Mouse (Mus musculus): ENCODE results near the gene Atad5.
"Not testable (repeated sequence)": the region's sequence is repeated elsewhere in the genome, so short reads cannot be mapped to it uniquely, and the experiment has no call there.

Atad5 gene

DNA sequence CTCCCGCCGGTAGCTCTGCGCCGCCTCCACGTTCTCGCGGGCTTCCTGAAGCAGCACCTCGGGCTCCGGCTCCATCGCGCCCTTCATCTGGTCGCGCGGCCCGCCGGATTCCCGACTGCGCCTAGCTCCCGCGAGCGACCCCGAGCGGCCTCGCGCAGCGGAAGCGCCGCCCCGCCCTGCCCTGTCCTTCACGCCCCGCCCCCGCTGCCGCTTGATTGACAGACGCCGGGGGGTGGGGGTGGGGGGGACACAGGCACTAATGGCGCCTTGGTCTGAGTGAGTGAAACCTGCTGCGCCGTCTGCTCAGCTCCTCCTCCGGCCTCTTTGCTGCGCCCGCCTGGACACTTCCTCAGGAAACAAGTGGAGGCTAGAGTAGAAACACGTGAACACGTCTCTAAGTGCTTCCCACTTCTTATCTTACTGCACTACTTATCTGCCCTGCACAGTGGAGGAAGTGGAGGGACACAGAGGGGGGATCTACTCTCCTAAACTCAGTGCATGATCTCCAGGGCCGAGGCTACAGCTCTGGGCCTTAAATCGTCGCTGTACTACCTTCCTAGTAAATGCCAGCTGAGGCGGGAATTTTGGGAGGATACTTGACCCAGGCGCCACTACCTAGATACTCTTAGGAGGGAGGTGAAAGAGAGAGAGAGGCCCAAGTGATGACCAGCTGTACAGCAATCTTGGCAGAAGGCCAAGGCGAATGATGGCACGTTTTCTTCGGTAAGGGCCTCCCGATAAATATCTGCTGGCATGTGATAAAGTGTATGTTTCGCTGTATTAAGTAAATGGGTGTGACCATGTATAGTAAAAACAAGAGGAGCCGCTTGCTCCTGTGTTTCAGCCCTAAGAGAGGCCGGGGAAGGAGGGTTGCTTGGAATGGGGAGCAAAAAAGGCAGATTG lies 8.1 kb upstream of the Atad5 start, which contains the start of gene Crlf3:
Gene Crlf3 (minus strand): TSS at position 166 of the 903 bp plus-strand sequence.
- peak; percentile 96 for DNase-seq (ENCODE audit: low spot score)

DNA sequence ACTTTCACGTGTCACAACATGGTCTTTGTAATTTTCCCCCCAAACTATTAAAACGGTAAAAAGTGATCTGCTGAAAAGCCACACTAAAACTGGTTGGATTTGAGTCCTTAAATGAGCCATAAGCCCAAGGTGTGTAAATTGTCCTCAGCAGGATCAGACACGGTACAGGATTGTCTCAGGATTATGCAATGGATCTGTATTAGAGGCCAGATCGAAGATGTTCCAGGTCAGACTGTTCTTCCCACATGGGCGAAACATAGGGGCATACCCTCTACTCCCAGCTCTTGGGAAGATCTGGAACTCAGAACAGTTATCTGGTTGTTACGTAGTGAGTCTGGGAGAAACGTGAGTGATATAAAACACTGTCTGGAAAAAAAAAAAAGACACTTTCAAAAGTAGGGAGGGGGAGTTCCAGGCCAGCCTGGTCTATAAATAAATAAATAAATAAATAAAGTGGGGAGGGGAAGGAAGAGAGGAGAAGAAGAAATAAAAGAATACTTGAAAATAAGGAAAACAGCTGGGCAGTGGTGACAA lies 7.3 kb upstream of the Atad5 start:
- no peak for DNase-seq (ENCODE audit: low spot score)

DNA sequence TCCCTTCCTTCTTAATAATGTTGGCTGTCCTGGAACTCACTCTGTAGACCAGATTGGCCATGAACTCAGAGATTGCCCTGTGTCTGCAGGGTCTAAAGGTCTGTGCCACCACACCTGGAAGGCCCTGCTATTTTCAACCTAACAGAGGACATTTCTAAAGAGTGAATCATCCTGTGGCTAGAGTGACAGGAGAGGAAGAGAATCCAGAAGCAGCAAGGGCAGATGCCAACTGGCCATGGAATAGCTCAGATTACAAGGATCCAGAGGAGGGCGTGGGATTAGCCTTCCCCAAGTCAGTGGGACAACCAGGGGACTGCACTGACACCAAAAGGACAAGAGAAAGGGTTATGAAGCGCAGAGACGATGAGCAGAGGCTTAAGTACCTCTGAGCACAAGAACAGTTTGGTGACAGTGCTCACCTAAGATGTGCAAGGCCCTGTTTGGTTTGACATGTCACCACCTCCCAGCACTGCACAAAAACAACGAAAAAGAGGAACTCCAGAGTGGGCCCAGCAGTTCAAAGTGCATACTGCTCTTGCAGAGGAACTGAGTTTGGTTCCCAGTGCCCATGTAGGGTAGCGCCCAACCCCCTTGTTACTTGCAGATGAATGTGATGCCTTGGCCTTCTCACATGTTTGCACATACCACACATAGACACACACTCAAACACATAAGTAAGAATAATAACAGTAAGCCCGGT lies 3.7 kb upstream of the Atad5 start:
- DNase-seq (ENCODE audit: low spot score): peak; percentile 26

DNA sequence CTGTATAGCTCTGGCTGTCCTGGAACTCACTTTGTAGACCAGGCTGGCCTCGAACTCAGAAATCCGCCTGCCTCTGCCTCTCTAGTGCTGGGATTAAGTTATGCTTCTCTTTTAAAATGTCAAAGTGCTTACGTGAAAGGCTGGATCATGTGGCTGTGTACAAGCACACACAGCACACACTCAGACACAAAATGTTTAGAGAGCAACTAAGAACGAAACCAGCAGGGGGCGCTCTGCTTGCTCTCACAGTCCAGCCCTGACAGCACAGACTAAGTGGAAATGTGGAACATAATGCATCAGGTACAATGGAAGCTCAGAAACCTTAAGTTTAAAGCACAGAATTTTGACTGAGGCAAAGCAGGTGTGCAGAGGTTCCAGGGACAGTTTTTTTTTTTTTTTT lies 2.4 kb upstream of the Atad5 start:
- DNase-seq (ENCODE audit: low spot score): peak; percentile 60

DNA sequence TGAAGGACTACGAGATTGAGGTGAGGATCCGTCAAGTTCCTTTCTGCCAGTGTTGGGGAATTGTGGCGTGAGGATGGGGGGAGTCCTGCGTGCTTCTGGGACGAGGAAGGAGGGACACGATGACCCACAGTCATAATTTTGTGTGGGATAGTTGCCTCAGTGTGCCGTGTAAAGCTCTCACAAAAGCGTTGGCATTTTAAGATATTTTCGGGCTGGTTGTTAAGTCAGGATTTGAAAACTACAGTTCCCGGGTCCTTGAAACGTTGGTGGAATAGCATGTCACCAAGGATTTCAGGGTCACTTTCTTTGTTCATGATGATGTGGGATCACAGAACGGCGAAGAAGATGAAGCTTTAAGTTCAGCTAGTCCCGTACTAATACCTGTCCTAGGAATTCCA lies 616 bp downstream of the Atad5 start:
- DNase-seq (ENCODE audit: low spot score): no peak

DNA sequence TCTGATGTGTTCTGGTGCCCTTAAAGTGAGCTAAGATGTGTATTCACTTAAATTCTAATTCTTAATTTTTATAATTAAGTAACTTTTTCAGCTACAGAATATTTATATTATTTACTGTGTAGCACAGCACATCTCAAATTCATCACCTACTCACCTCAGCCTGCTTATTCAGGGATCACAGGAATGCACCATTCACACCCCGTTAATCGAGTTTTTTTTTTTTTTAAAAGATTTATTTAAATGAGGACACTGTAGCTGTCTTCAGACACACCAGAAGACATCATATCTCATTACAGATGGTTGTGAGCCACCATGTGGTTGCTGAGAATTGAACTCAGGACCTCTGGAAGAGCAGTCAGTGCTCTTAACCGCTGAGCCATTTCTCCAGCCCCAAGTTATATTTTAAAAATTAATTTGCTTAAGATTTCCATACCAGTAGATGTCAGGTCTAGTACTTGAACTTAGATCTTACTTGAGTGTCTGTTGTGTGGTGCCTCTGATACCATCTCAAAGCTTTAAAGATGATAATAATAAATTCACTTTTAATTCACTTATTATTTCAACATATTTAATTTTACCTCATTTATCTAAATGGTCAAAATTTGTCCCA lies 1.5 kb downstream of the Atad5 start:
- DNase-seq (ENCODE audit: low spot score): no peak

DNA sequence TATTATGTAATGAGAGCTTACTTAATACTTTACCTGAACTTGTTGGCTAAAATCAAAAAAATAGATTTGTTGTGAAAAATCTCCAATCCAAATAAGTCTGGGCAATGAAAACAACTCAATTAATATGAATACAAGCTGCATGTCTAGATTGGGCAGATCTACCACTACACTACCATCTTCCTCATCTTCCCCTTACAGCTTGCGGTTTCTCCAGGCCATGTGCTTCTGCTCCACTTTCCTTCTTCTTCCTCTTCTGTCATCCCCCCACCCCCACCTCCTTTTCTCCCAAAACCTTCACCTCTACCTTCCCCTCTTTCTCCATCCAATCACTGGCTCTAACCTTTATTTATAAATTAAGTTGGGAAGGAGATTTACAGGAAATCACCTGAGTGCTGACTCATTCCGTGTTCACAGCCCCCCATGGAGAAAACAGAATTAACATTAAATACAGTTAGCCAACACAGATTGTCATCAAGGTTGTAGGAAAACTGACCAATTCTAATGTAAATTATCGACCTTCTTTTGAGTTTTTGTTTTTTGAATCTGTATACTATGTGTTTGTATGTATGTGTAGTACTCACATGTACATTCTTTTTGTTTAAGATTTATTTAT lies 9.3 kb downstream of the Atad5 start:
- no peak for DNase-seq (ENCODE audit: low spot score)

DNA sequence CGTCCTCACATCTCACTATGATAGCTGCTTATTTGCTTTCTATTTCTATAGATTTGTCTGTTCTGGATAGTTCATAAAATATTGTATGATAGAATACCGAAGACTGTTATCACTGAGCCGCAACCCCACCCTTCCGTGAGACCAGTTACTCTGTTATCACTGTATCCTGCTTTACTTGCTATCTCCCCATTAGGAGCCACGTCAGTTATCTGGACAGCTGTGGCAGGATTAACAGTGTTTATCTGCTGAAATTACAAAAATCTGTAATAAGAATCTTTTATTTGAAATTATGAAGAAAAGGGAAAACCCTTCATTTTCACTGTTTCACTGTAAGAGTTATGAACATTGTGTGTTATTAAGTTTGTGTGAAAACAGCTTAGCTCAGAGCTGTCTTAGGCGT lies 12.1 kb downstream of the Atad5 start:
- DNase-seq (ENCODE audit: low spot score): no peak

DNA sequence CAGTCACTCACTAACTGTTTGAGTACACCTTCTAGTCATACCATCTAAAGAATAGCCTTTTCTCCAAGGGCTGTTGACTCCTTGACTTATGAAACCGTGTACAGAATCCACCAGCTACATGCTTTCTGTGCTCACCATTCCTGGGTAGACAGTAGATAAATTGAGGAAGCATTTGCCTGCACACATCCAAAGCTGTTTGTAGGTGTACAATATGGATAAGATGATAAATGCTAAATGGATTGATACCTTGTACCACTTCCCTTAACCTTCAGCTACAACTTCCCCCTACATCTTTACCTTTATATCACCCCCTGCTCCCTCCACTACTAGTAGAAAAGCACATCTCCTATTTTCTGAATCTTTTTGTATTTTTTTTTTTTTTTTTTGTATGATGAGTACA lies 15.2 kb downstream of the Atad5 start:
- no peak for DNase-seq (ENCODE audit: low spot score)

DNA sequence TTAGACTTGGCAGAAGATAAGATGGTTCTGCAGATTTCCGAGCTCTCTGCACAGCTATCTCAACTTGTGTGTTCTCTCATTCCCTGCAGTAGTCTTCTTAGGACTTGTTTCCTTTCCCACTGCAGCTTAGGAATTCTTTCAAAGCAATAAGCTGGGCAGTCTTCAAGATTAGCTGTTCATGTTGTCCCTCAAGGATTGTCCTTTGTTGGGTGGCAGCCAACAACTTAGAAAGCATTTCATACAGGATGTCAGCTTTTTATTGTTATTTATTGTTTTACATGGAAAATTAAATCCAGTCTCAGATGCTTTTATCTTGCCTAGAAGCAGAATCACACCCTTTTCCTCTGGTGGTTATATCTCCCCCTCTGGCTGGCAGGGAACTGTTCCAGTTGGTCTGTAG lies 27.2 kb downstream of the Atad5 start:
- no peak for DNase-seq (ENCODE audit: low spot score)

DNA sequence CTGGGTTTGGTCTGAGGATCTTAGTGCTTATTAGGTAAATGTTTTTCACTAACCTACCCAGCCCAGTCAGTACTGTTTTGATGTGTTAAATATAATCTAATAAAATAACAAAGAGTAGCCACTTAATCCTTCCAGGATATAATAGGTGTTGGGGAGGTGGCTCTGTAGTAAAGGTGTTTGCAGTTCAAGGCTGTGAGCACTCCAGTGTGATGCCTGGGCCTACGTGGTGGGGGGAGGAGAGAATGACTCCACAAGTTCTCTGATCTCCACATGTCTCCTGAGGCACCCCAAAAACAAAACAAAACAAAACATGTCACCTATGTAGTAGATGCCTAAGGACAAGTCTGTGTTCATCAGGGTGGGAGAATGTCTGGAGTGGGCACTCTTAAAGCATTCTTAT lies 42.9 kb downstream of the Atad5 start:
- no peak for DNase-seq (ENCODE audit: low spot score)

DNA sequence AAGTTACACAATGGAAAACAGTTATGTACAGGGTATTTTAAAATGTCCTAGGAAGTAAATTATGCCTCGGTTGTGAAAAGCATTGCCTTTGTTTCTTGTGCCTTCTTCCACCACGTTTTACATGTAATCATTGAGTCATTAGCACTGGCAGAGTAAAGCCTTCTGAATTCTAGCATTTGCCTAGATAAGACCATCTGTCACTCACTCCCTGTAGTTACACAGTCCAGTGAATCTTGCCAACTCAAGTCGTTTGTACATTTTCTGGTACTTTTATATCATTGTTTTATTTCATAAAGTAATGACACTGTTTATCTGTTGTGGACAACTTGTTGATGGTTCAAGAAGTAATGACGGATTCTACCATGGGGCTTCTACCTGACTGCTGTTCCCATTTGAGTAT lies 45.5 kb downstream of the Atad5 start:
- DNase-seq (ENCODE audit: low spot score): no peak

DNA sequence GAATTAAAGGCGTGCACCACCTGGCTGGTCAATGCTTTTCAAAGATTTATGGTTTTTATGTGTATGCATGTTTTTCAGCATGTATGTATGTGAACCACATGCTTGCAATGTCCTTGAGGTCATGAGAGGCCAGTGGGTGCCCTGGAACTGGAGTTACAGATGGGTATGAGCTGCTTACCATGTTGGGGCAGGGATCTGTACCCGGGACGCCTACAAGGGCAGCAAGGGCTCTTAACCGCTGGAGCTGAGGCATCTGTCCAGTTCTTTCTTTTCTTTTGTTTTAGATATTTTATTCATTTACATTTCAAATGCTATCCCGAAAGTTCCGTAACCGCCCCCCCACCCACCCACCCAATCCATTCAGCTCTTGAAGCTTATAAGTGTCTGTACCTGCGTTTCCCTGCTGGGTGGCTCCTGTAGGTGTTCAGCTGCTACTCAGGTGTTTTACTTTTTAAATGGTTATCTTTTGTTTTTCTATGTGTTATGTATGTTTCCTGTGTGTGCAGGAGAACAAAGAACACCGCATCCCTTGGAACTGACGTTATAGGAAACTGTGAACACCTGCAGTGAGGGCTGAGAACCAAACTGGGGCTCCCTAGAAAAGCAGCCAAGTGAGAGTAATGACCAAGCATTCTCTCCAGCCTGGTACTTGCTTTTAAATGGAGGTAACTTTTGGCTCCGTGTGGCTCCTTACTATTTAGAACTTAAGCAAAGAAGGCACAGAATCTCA lies 46.9 kb downstream of the Atad5 start:
- no peak for DNase-seq (ENCODE audit: low spot score)

DNA sequence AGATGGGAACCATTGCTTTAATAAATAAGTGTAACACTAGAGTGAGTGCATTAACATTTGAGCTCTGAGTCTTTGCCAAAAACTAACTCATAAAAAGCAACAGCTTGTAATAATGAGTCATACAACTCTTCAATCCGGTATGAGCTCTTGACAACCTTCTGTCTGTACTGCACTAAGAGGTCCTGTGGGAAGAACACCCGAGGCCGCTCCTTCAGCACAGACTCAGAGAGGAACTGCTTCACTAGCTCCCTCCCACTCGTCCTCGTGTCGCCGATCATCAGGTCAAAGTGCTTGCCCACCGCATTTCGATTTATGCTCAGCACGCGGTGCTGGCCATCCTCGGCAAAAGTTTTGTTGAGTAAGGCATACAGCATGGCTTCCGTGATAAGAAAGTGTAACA lies 47.6 kb downstream of the Atad5 start:
- DNase-seq (ENCODE audit: low spot score): no peak

DNA sequence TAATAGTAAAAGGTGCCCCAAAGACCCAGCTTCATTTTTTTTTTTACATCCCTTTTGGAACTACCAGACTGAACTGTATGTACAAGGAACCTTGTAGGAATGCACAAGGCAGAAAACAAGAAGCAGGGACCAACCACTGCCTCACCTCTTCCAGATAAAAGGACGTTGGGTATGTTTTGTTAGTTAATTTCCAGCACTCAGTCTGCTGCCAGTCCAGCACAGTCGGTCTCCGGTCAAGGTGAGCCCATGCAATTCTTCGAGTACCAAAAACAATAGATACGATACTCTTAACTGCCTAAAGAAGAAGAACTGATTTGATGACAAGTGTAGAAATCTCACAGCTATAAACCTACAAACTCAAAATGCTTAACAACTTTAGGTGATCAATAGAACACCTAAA lies 48.6 kb downstream of the Atad5 start:
- no peak for DNase-seq (ENCODE audit: low spot score)

DNA sequence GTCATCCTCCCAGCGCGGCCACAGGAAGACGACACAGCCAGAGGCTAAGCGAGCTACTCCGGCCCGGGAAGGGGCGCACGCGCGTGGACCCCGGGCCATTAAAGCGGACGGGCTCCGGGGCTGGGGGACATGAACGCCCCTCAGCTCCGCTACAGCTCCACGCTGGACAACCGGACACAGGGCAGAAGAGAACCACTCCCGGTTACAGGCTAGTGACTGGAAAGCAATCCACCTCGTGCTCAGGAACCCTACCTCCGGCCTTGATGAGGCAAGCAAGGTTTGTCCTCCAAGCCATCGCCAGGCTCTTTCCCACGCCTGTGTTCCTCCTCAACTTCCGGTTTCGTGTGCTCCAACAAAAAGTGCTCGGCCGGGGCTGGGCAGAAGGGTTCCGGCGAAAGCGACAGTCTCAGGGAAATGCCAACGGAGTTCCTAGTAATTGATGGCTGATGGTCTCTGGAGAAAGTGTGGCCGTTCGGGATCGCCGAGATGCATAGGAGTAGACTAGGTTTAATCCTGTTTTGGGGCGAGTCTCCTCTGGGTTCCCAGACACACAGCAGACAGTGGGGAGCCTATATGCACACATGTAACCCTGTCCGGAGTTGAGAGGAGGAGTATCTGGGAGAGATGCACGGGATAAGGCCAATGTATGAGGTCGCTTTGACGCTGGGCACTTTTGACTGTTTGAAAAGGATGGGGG lies 52.8 kb downstream of the Atad5 start, which contains the start of gene Tefm:
Gene Tefm (minus strand): TSS at position 351 of the 697 bp plus-strand sequence.
- DNase-seq (ENCODE audit: low spot score): peak; percentile 88

DNA sequence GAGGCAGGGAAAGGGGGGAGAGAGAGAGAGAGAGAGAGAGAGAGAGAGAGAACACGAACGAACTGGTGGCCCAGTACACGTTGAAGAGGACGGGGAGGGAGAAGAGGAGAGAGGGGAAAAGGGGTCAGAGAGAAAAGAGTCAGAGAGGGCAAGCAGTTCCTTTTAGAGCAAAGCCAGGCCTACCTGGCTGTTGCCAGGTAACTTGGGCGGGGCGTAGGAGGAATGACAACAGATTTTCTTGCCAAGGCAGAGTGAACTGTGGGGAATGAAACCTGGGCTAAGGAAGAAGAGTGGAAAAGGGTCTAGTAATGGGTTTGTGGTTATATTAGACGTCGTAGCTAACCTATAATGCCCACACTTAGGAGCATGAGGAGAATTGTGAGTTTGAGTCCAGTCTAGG lies 53.7 kb downstream of the Atad5 start:
- no peak for DNase-seq (ENCODE audit: low spot score)

DNA sequence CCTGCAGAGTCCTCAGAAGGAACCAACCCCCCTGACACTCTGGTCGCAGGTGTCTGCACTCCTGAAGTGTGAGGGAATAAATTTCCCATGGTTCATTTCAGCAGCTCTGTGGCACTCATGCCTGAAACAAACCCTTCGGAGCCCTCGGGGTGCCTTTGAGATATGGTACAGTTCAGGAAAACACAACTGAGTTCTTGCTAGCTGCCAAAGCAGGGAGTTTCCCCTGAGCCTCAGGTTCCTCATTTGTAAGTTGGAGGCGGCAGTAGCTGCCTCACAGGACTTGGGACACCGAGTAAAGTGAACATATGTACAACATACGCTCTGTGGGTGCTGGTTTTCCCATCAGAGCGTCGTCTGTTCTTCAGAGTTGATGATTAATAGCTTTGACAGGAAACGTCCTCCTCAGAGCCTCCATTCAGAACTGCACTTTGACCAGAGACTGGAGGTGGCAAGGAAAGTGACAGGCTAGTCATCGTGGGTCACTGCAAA lies 56.6 kb downstream of the Atad5 start:
- peak; percentile 69 for DNase-seq (ENCODE audit: low spot score)

DNA sequence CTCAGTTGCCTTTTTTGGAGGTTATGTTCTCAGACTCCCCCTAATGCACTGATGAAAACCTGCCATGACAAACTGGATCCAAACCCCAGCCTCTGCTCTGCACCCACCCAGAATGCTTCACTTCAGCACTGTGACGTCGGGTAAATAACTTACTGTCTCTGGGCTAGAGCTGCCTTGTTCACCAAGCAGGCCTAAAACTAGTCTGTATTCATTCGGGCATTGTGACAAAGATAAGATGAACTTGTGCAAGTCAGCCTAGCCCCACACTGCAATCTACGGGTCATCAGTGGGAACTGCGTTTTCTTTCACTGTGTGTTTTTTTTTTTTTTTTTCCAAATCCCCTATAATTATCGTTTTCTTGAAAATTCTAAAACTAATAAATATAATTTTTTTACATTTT lies 58.5 kb downstream of the Atad5 start:
- no peak for DNase-seq (ENCODE audit: low spot score)

DNA sequence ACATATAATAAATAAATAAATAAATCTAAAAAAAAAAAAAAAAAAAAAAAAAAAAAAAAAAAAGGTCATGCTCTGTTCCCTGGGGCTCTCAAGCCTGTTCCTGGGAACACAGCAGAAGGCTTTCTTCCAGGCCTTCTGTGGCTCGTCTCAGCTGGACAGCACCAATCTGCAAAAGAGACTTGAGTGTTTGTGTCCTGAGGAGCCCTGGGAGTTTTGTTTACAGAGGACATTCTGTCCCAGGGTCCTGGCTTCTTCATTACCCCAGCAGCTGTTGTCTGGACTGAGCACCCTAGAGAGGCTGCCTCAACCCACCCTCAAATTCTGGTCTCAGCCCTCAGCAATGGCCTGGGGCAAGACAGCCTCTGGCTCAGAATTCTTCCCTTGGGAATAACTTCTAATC lies 59.1 kb downstream of the Atad5 start:
- no peak for DNase-seq (ENCODE audit: low spot score)

DNA sequence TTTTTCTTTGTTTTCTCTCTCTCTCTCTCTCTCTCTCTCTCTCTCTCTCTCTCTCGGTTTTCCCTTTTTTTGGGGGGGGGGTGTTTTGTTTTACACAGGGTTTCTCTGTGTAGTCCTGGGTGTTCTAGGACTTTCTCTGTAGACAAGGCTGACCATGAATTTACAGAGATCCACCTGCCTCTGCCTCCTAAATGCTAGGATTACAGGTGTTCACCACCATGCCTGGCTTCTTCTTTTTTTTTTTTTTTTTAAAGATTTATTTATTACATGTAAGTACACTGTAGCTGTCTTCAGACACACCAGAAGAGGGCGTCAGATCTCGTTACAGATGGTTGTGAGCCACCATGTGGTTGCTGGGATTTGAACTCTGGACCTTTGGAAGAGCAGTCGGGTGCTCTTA lies 59.8 kb downstream of the Atad5 start:
- not testable (repeated sequence) for DNase-seq (ENCODE audit: low spot score)

All from yolk sac, embryonic 10.5 days (tissue).